Mouse (Mus musculus): ENCODE data around the gene Gas2l3. TPM values are rescaled to one million over a fixed set of nuclear protein-coding genes. Genes with fewer than 3 reads are reported as not detected.
A peak's percentile ranks its signal among the peaks of the same experiment; 100 is the strongest.

Gene Gas2l3
- total and polyA plus RNA-seq, 3 experiments, result 2.9 to 3.7 TPM; not detected in 1

GRCm38 (mm10) chr10:89383462-89383861, 60.3 kb downstream of the Gas2l3 start:
- DNase-seq (ENCODE audit: low read depth, low spot score), result peak; percentile 84
- H3K36me3 ChIP-seq (ENCODE audit: control insufficient read depth in 1 of 2, insufficient read depth in 2 of 2, low read length in 2 of 2), result no peaks in the 10 kb centered on the region
- TF ChIP-seq ZC3H11A (IDR thresholded peaks at IDR 0.05; ENCODE audit: low read depth, low read length), result peak; percentile 18; the same call in 1 of the 2 replicates
- peak; percentile 86 to 93 (median 91) for TF ChIP-seq CTCF (IDR thresholded peaks at IDR 0.05 in 2 of 3, conservative IDR thresholded peaks at IDR 0.05 in 1 of 3; ENCODE audit: control insufficient read depth in 1 of 3, insufficient read depth in 1 of 3, low read depth in 2 of 3, low read length in 3 of 3, poor library complexity in 1 of 3, severe bottlenecking in 1 of 3)
- TF ChIP-seq RAD21 (IDR thresholded peaks at IDR 0.05; ENCODE audit: low read depth, low read length), result peak; percentile 52
- TF ChIP-seq GATA1 (IDR thresholded peaks at IDR 0.05; ENCODE audit: low read depth, low read length), result no peak
- TF ChIP-seq SMC3 (IDR thresholded peaks at IDR 0.05; ENCODE audit: low read depth, low read length), result peak; percentile 82
- no peak for TF ChIP-seq POLR2A (IDR thresholded peaks at IDR 0.05; ENCODE audit: control insufficient read depth in 1 of 2, insufficient read depth in 1 of 2, low read depth in 1 of 2, low read length in 2 of 2, poor library complexity in 1 of 2)
- no peak overlapping the region for H3K4me3 ChIP-seq (ENCODE audit: control insufficient read depth in 1 of 2, insufficient read depth in 1 of 2, low read depth in 2 of 2, low read length in 2 of 2)
- H3K9me3 ChIP-seq (replicated peaks; ENCODE audit: insufficient read depth, low read length), result no peaks in the 10 kb centered on the region
- H3K79me2 ChIP-seq (ENCODE audit: control insufficient read depth, insufficient read depth, low read length, poor library complexity), result no peaks in the 10 kb centered on the region
- no peak overlapping the region for H3K9ac ChIP-seq (ENCODE audit: control insufficient read depth, low read depth, low read length, poor library complexity, severe bottlenecking)
- H3K27me3 ChIP-seq (ENCODE audit: control insufficient read depth in 1 of 2, insufficient read depth in 2 of 2, low read length in 2 of 2), result peaks cover 2 to 6% of the 10 kb centered on the region in 2 experiments
- H3K4me1 ChIP-seq (ENCODE audit: control insufficient read depth in 1 of 2, insufficient read depth in 2 of 2, low read length in 2 of 2), result no peaks in the 10 kb centered on the region
- H3K27ac ChIP-seq (ENCODE audit: control insufficient read depth, low read depth, low read length), result no peak overlapping the region

- Histone ChIP-seq H3K4me3 (ENCODE audit: control insufficient read depth in 1 of 2, insufficient read depth in 1 of 2, low read depth in 2 of 2, low read length in 2 of 2) (no peak overlapping the region), H3K9me3 (replicated peaks; ENCODE audit: insufficient read depth, low read length) (no peaks in the 10 kb centered on the region), H3K4me1 (ENCODE audit: control insufficient read depth in 1 of 2, insufficient read depth in 2 of 2, low read length in 2 of 2) (no peaks in the 10 kb centered on the region), H3K79me2 (ENCODE audit: control insufficient read depth, insufficient read depth, low read length, poor library complexity) (no peaks in the 10 kb centered on the region), H3K27ac (ENCODE audit: control insufficient read depth, low read depth, low read length) (no peak overlapping the region), H3K36me3 (ENCODE audit: control insufficient read depth in 1 of 2, insufficient read depth in 2 of 2, low read length in 2 of 2) (no peaks in the 10 kb centered on the region), H3K27me3 (ENCODE audit: control insufficient read depth in 1 of 2, insufficient read depth in 2 of 2, low read length in 2 of 2) (peaks cover 4 to 5% of the 10 kb centered on the region in 2 experiments), H3K9ac (ENCODE audit: control insufficient read depth, low read depth, low read length, poor library complexity, severe bottlenecking) (no peak overlapping the region)
- TF ChIP-seq HCFC1 (IDR thresholded peaks at IDR 0.05; ENCODE audit: low read depth, low read length) (no peak), JUND (IDR thresholded peaks at IDR 0.05; ENCODE audit: low read depth, low read length) (no peak), RCOR1 (IDR thresholded peaks at IDR 0.05; ENCODE audit: low read depth, low read length) (no peak), SIN3A (IDR thresholded peaks at IDR 0.05; ENCODE audit: low read length) (no peak), POLR2A (IDR thresholded peaks at IDR 0.05; ENCODE audit: control insufficient read depth in 1 of 2, insufficient read depth in 1 of 2, low read depth in 1 of 2, low read length in 2 of 2, poor library complexity in 1 of 2) (no peak), SMC3 (IDR thresholded peaks at IDR 0.05; ENCODE audit: low read depth, low read length) (no peak), CHD1 (IDR thresholded peaks at IDR 0.05; ENCODE audit: low read depth, low read length) (no peak), UBTF (IDR thresholded peaks at IDR 0.05; ENCODE audit: borderline replicate concordance, insufficient read depth, low read depth, low read length) (no peak), USF2 (IDR thresholded peaks at IDR 0.05; ENCODE audit: borderline replicate concordance in 1 of 2, insufficient read depth in 1 of 2, low read depth in 1 of 2, low read length in 2 of 2) (no peak), USF1 (IDR thresholded peaks at IDR 0.05; ENCODE audit: low read depth, low read length) (no peak), ZC3H11A (IDR thresholded peaks at IDR 0.05; ENCODE audit: low read depth, low read length) (no peak)
- DNase-seq (ENCODE audit: low read depth, low spot score), result no peak
These were observed 66.0 kb downstream of the Gas2l3 start for GRCm38 (mm10) chr10:89377750-89378149.

- DNase-seq (ENCODE audit: low read depth, low spot score), result no peak
- Histone ChIP-seq H3K36me3 (ENCODE audit: control insufficient read depth in 1 of 2, insufficient read depth in 2 of 2, low read length in 2 of 2) (no peaks in the 10 kb centered on the region), H3K4me1 (ENCODE audit: control insufficient read depth in 1 of 2, insufficient read depth in 2 of 2, low read length in 2 of 2) (no peaks in the 10 kb centered on the region), H3K27ac (ENCODE audit: control insufficient read depth, low read depth, low read length) (no peak overlapping the region), H3K4me3 (ENCODE audit: control insufficient read depth in 1 of 2, insufficient read depth in 1 of 2, low read depth in 2 of 2, low read length in 2 of 2) (no peak overlapping the region), H3K79me2 (ENCODE audit: control insufficient read depth, insufficient read depth, low read length, poor library complexity) (no peaks in the 10 kb centered on the region), H3K27me3 (ENCODE audit: control insufficient read depth in 1 of 2, insufficient read depth in 2 of 2, low read length in 2 of 2) (no peaks in the 10 kb centered on the region), H3K9me3 (replicated peaks; ENCODE audit: insufficient read depth, low read length) (no peaks in the 10 kb centered on the region), H3K9ac (ENCODE audit: control insufficient read depth, low read depth, low read length, poor library complexity, severe bottlenecking) (no peak overlapping the region)
- no peak for TF ChIP-seq NELFE (IDR thresholded peaks at IDR 0.05; ENCODE audit: low read depth, low read length)
- no peak for TF ChIP-seq BHLHE40 (IDR thresholded peaks at IDR 0.05; ENCODE audit: borderline replicate concordance, low read depth, low read length)
- no peak for TF ChIP-seq ELF1 (IDR thresholded peaks at IDR 0.05; ENCODE audit: low read depth, low read length)
- TF ChIP-seq JUND (IDR thresholded peaks at IDR 0.05; ENCODE audit: low read depth, low read length), result no peak
- no peak for TF ChIP-seq ZMIZ1 (IDR thresholded peaks at IDR 0.05; ENCODE audit: low read depth, low read length)
- TF ChIP-seq TBP (IDR thresholded peaks at IDR 0.05; ENCODE audit: low read depth, low read length), result no peak
- TF ChIP-seq MAX (IDR thresholded peaks at IDR 0.05; ENCODE audit: low read length), result no peak
These were observed 73.7 kb downstream of the Gas2l3 start for GRCm38 (mm10) chr10:89370051-89370450.

Measured in MEL (cell line).